Mouse (Mus musculus): ENCODE measurements around the gene Qrsl1. TPM values are rescaled to one million over a fixed set of nuclear protein-coding genes. Genes with fewer than 3 reads are reported as not detected.

Qrsl1 gene
- total and polyA plus RNA-seq, 3 experiments = 2.8 to 8.2 (median 6.3) TPM

DNA sequence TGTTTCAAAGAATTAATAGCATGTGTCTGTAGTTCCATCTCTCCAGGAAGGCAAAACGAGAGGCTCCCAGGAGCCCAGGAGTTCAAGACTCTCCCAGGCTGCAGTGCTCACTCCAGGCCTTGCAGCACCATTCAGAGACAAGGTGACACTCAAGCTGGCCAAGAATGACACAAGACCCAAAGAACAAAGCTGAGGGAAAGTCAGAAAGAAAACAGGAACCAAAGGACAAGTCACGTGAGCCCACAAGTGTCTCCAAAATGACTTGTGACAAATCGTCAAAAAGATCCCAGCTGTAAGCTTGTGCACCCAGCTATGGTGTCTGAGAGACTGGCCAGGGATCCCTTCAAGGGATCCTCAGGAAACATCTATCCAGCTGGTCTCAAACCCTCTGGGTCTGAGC, 52.1 kb downstream of the Qrsl1 start:
- H3K36me3 ChIP-seq (replicated peaks) = no peaks in the 10 kb centered on the region
- no peak for ATAC-seq (ENCODE audit: extremely low read depth, insufficient number of reproducible peaks, low FRiP score, poor library complexity, severe bottlenecking)

DNA sequence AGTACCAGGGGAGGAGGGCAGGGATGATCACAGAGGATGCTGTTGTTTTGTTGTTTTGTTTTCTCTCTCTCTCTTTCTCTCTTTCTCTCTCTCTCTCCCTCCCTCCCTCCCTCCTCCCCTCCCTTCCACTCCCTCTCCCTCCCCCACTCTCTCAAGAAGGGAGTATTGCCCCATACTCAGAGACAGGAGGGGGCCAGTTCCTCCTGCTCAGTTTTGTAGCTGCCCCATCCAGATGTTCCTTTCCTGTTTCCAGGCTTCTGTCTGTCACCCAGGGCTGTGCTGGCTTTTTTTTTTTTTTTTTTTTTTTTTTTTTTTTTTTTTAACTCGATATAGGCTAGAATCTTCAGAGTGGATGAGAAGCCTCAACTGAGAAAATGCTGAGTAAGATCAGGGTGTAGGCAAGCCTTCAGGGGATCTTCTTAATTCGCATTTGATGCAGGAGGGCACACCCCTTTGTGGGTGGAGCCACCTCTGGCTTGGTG, 55.4 kb downstream of the Qrsl1 start:
- ATAC-seq (ENCODE audit: extremely low read depth, insufficient number of reproducible peaks, low FRiP score, poor library complexity, severe bottlenecking) = no peak
- H3K9me3 ChIP-seq (replicated peaks) = peaks cover 5% of the 10 kb centered on the region

More for the DNA sequence above, 52.1 kb downstream of the Qrsl1 start:
- no peaks in the 10 kb centered on the region for H3K4me1 ChIP-seq (ENCODE audit: insufficient read depth, low read depth, low read length)
- no peak overlapping the region for H3K4me3 ChIP-seq (ENCODE audit: low read depth, low read length)
- no peaks in the 10 kb centered on the region for H3K27me3 ChIP-seq (ENCODE audit: insufficient read depth, low read length)
- DNase-seq (ENCODE audit: low spot score) = no peak
- TF ChIP-seq TAL1 (conservative IDR thresholded peaks at IDR 0.05; ENCODE audit: low read depth, low read length) (no peak), CTCF (IDR thresholded peaks at IDR 0.05; ENCODE audit: low read depth, low read length) (no peak), GATA2 (IDR thresholded peaks at IDR 0.05; ENCODE audit: borderline replicate concordance, low read depth, low read length) (no peak)
- no peaks in the 10 kb centered on the region for H3K9me3 ChIP-seq (replicated peaks)

DNA sequence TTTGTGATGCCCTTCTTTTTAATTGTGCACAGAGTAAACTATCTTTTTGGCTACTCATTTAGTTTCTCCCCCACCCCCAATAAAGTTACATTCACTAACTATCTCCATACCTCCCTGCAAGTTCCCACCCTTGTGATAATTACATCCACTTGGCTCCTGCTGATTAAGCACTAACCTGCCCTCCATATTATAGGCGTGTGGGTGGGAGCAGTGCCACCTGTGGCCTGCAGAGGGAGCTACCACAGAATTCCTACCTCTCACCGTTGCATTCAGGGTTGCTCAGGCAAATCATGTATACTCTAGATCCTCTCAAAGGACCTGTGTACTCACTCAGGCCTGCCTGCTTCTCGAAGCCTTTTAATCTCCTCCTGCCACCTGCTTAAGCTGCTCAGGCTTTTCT, 56.1 kb downstream of the Qrsl1 start:
- ATAC-seq (ENCODE audit: extremely low read depth, insufficient number of reproducible peaks, low FRiP score, poor library complexity, severe bottlenecking) (no peak), DNase-seq (ENCODE audit: low spot score) (no peak)
- Histone ChIP-seq H3K4me3 (ENCODE audit: low read depth, low read length) (no peak overlapping the region), H3K36me3 (replicated peaks) (no peaks in the 10 kb centered on the region), H3K27me3 (ENCODE audit: insufficient read depth, low read length) (no peaks in the 10 kb centered on the region), H3K9me3 (replicated peaks) (peaks cover 5% of the 10 kb centered on the region), H3K4me1 (ENCODE audit: insufficient read depth, low read depth, low read length) (no peaks in the 10 kb centered on the region)
- TF ChIP-seq POLR2AphosphoS5 (IDR thresholded peaks at IDR 0.05; ENCODE audit: insufficient replicate concordance, low read depth, low read length) (no peak), TAL1 (conservative IDR thresholded peaks at IDR 0.05; ENCODE audit: low read depth, low read length) (no peak), CTCF (IDR thresholded peaks at IDR 0.05; ENCODE audit: low read depth, low read length) (no peak), GATA1 (IDR thresholded peaks at IDR 0.05; ENCODE audit: borderline replicate concordance, low read length) (no peak), GATA2 (IDR thresholded peaks at IDR 0.05; ENCODE audit: borderline replicate concordance, low read depth, low read length) (no peak)

More for the DNA sequence above, 55.4 kb downstream of the Qrsl1 start:
- TF ChIP-seq CTCF (IDR thresholded peaks at IDR 0.05; ENCODE audit: low read depth, low read length) (no peak), GATA2 (IDR thresholded peaks at IDR 0.05; ENCODE audit: borderline replicate concordance, low read depth, low read length) (no peak), POLR2AphosphoS5 (IDR thresholded peaks at IDR 0.05; ENCODE audit: insufficient replicate concordance, low read depth, low read length) (no peak), TAL1 (conservative IDR thresholded peaks at IDR 0.05; ENCODE audit: low read depth, low read length) (no peak), GATA1 (IDR thresholded peaks at IDR 0.05; ENCODE audit: borderline replicate concordance, low read length) (no peak)
- no peak for DNase-seq (ENCODE audit: low spot score)
- H3K4me1 ChIP-seq (ENCODE audit: insufficient read depth, low read depth, low read length) = no peaks in the 10 kb centered on the region
- H3K4me3 ChIP-seq (ENCODE audit: low read depth, low read length) = no peak overlapping the region
- H3K36me3 ChIP-seq (replicated peaks) = no peaks in the 10 kb centered on the region
- H3K27me3 ChIP-seq (ENCODE audit: insufficient read depth, low read length) = no peaks in the 10 kb centered on the region

DNA sequence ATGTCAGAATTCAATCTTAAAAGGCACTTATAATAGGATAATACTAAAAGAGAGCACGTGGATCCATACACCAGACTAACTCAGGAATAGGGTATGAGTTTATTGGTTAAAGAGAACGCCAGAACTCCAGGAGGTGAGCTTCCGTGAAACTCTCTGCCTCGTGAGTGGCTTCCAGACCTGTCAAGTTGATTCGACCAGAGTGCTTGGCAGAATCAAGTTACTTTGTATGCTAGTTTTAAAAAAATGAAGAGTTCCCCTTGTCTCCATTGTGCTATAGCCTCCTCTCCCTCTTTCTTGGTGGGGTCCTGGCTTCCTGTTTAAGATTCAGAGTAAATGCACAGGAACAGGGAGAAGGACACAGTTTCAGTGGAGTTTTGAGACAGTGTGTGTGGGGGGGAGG, 60.1 kb downstream of the Qrsl1 start:
- H3K36me3 ChIP-seq (replicated peaks) = no peaks in the 10 kb centered on the region
- H3K9me3 ChIP-seq (replicated peaks) = peaks cover 5% of the 10 kb centered on the region
- DNase-seq (ENCODE audit: low spot score) (no peak), ATAC-seq (ENCODE audit: extremely low read depth, insufficient number of reproducible peaks, low FRiP score, poor library complexity, severe bottlenecking) (no peak)
- TF ChIP-seq GATA2 (IDR thresholded peaks at IDR 0.05; ENCODE audit: borderline replicate concordance, low read depth, low read length) (no peak), POLR2AphosphoS5 (IDR thresholded peaks at IDR 0.05; ENCODE audit: insufficient replicate concordance, low read depth, low read length) (no peak), TAL1 (conservative IDR thresholded peaks at IDR 0.05; ENCODE audit: low read depth, low read length) (no peak), GATA1 (IDR thresholded peaks at IDR 0.05; ENCODE audit: borderline replicate concordance, low read length) (no peak), CTCF (IDR thresholded peaks at IDR 0.05; ENCODE audit: low read depth, low read length) (no peak)
- H3K4me3 ChIP-seq (ENCODE audit: low read depth, low read length) = no peak overlapping the region
- no peaks in the 10 kb centered on the region for H3K4me1 ChIP-seq (ENCODE audit: insufficient read depth, low read depth, low read length)
- H3K27me3 ChIP-seq (ENCODE audit: insufficient read depth, low read length) = 0 out of 2 replicates have a peak, but pooled peaks cover 4% of the 10 kb centered on the region

DNA sequence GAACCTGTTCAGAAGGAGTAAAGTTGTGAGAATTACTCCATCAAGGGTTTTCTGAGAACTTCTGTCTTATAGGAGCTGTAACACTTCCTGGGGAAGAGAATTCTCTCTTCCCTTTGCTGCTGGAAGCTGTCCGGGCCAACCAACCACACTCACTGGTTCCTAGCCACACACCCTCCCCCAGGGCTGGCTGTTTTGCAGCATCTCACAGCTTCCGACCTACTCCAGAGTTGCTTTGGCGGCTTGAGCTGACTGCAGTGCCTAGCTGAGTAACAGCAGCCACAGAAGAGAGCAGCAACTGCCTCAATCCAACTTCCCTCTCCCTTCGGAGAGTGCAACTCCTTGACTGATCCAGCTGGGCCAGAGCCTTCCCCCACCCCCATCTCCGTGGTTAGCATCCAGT, 68.7 kb downstream of the Qrsl1 start:
- no peaks in the 10 kb centered on the region for H3K4me1 ChIP-seq (ENCODE audit: insufficient read depth, low read depth, low read length)
- H3K36me3 ChIP-seq (replicated peaks) = no peaks in the 10 kb centered on the region
- no peak for DNase-seq (ENCODE audit: low spot score)
- no peaks in the 10 kb centered on the region for H3K9me3 ChIP-seq (replicated peaks)
- H3K27me3 ChIP-seq (ENCODE audit: insufficient read depth, low read length) = no peaks in the 10 kb centered on the region
- TF ChIP-seq GATA2 (IDR thresholded peaks at IDR 0.05; ENCODE audit: borderline replicate concordance, low read depth, low read length) = no peak
- TF ChIP-seq POLR2AphosphoS5 (IDR thresholded peaks at IDR 0.05; ENCODE audit: insufficient replicate concordance, low read depth, low read length) = no peak
- no peak for TF ChIP-seq TAL1 (conservative IDR thresholded peaks at IDR 0.05; ENCODE audit: low read depth, low read length)
- TF ChIP-seq GATA1 (IDR thresholded peaks at IDR 0.05; ENCODE audit: borderline replicate concordance, low read length) = no peak
- no peak for TF ChIP-seq CTCF (IDR thresholded peaks at IDR 0.05; ENCODE audit: low read depth, low read length)
- no peak for ATAC-seq (ENCODE audit: extremely low read depth, insufficient number of reproducible peaks, low FRiP score, poor library complexity, severe bottlenecking)
- no peak overlapping the region for H3K4me3 ChIP-seq (ENCODE audit: low read depth, low read length)

DNA sequence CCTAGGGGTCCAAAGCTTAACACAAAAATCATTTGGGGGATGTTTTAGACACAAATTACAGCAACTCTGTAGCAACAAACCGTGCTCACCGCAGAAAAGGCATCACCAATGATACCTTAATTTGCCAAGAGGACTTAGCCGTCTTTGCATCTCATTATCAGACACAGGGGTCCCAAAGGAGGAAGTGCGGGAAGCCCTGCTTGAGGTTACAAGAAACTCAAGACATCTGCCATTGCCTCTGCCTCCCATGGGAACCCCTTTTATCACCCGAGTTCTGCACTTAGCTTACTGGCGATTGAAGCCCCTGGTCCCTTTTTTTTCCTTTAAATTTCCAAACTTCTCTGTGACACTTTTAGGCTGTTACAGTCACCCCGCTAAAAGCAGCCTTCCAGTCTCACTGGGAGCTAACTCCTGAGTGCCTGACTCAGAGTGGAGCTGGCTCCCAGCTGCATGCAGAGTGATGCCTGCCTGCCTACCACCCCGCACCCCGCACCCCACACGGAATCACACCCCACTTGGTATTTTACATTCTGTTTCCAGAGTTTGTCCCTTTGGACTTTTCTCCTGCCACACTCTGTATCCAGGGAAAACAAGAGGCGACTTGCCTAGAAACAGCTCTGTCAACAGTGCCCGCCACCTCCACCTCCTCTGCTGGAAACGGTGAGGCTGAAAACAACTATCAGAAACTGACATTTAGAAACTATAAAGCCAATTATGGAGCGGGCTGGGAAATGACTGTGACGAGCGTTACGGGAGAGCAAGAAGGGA, 71.1 kb downstream of the Qrsl1 start:
- H3K9me3 ChIP-seq (replicated peaks) = no peaks in the 10 kb centered on the region
- ATAC-seq (ENCODE audit: extremely low read depth, insufficient number of reproducible peaks, low FRiP score, poor library complexity, severe bottlenecking) (no peak), DNase-seq (ENCODE audit: low spot score) (no peak)
- no peak for TF ChIP-seq GATA1 (IDR thresholded peaks at IDR 0.05; ENCODE audit: borderline replicate concordance, low read length)
- no peak for TF ChIP-seq TAL1 (conservative IDR thresholded peaks at IDR 0.05; ENCODE audit: low read depth, low read length)
- no peak for TF ChIP-seq GATA2 (IDR thresholded peaks at IDR 0.05; ENCODE audit: borderline replicate concordance, low read depth, low read length)
- no peak for TF ChIP-seq POLR2AphosphoS5 (IDR thresholded peaks at IDR 0.05; ENCODE audit: insufficient replicate concordance, low read depth, low read length)
- no peak for TF ChIP-seq CTCF (IDR thresholded peaks at IDR 0.05; ENCODE audit: low read depth, low read length)
- no peaks in the 10 kb centered on the region for H3K27me3 ChIP-seq (ENCODE audit: insufficient read depth, low read length)
- H3K4me1 ChIP-seq (ENCODE audit: insufficient read depth, low read depth, low read length) = no peaks in the 10 kb centered on the region
- no peak overlapping the region for H3K4me3 ChIP-seq (ENCODE audit: low read depth, low read length)
- no peaks in the 10 kb centered on the region for H3K36me3 ChIP-seq (replicated peaks)
